Mouse (Mus musculus) splenic B cell, adult 2 months (primary cell): ENCODE results near the gene Lrrc31.
A peak's percentile ranks its signal among the peaks of the same experiment; 100 is the strongest.
"Not testable (repeated sequence)": the region's sequence is repeated elsewhere in the genome, so short reads cannot be mapped to it uniquely, and the experiment has no call there.

Source experiments
- DNase-seq: peaks from one replicate; pipeline ENCODE4 v3.0.0-alpha.2; 2011; ENCODE audit warnings: low read depth, low spot score
- H3K27me3 ChIP-seq: 2 replicates; pipeline ENCODE4 v1.6.1; 2012; ENCODE audit warnings: mild to moderate bottlenecking, low read length, moderate library complexity, mixed read lengths; ENCODE audit not compliant: control insufficient read depth, poor library complexity, insufficient read depth, severe bottlenecking
- H3K36me3 ChIP-seq: 2 replicates; pipeline ENCODE4 v1.6.1; 2012; ENCODE audit warnings: mild to moderate bottlenecking, low read length, moderate library complexity, mixed read lengths; ENCODE audit not compliant: control insufficient read depth, poor library complexity, insufficient read depth, severe bottlenecking

Lrrc31 gene

DNA sequence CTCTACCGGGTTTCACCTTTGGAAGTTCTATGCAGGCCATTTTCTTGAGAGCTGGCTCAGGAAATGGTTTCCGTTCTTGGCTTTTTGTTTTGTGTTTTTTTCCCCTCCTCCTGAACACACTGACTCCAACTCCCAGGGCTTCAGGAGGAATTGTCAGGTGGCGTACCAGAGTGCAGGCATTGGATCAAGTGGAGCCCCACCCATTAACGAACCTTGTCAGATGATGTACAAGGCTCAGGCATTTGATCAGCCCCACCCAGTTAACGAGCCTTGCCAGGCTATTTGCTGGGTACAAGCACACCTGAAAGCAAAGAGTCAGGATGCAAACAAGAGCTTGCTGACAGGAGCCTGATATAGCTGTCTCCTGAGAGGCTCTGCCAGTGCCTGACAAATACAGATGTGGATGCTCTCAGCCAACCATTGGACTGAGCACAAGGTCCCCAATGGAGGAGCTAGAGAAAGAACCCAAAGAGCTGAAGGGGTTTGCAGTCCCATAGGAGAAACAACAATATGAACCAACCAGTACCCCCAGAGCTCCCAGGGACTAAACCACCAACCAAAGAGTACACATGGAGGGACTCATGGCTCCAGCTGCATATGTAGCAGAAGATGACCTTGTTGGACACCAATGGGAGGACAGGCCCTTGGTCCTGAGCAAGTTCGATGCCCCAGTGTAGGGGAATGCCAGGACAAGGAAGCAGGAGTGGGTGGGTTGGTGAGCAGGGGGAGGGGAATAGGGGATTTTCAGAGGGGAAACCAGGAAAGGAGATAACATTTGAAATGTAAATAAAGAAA is at the start of gene Lrrc31:
Gene Lrrc31 (minus strand): TSS at position 133 of the 795 bp plus-strand sequence.
- not testable (repeated sequence) for H3K36me3 ChIP-seq, DNase-seq, H3K27me3 ChIP-seq

DNA sequence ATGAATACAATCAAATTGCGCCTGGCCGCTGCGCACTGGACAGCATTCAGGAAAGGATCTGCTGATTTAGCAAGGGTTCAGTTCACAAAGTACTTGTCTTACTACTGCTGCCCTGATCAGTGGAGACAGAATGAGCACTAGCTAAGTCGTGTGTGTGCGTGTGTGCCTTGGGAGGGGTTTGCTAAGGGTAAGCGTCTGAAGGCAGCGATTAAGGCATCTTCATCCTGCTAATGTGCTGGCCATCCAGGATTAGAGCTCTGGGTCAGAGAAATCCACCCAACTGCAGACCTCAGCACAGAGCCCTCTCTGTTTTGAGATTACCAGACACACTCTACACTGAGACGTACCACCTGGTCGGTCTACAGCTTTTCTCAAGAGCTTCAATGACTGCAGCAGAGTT is 48.7 kb upstream of the Lrrc31 start:
- H3K27me3 ChIP-seq = no peaks in the 10 kb centered on the region

DNA sequence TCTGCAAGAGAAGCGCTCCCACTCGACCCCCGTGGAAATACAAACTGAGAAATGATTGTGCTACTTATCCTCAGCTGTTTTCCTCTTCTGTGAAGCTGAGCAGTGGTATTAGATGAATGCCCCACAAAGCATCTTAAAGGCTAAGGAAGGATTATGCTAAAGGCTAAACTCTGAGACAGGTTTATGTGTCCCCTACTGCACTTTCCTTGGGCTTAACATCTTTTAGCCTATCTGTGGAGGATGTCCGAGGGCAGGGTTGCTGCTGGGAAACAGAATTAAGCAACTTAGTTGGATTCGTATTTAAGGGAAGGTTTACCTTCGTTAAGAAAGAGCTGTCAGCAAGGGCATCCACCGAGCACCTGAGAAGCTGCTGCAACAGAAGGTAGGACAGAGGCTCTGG is 46.4 kb upstream of the Lrrc31 start, which contains the start of gene Samd7:
Gene Samd7 (plus strand): TSS at position 288 of the 400 bp plus-strand sequence.
- H3K36me3 ChIP-seq = no peaks in the 10 kb centered on the region
- no peak for DNase-seq
- H3K27me3 ChIP-seq = no peaks in the 10 kb centered on the region

More for the DNA sequence above, 48.7 kb upstream of the Lrrc31 start:
- DNase-seq = no peak
- H3K36me3 ChIP-seq = no peaks in the 10 kb centered on the region

DNA sequence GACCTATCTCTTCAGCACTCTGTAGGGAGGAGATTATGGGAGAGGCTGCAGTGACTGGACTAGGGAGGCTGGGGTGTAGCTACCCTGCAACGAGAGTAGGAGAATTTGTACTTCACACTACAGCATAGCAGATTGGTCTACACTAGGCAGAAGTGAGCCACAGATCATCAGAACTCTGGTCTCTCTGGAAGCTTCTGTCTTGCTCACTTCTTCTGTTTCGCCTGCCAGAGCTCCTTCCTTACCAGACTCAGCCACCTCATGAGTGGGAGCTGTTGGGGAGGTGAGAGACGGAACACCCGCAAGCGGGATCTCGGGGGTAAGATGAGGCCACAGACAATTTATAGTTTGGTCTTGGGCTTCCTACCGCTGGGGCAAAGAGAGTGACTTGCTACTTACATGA is 43.2 kb upstream of the Lrrc31 start:
- no peak for DNase-seq
- Histone ChIP-seq H3K27me3 (no peaks in the 10 kb centered on the region), H3K36me3 (no peaks in the 10 kb centered on the region)

DNA sequence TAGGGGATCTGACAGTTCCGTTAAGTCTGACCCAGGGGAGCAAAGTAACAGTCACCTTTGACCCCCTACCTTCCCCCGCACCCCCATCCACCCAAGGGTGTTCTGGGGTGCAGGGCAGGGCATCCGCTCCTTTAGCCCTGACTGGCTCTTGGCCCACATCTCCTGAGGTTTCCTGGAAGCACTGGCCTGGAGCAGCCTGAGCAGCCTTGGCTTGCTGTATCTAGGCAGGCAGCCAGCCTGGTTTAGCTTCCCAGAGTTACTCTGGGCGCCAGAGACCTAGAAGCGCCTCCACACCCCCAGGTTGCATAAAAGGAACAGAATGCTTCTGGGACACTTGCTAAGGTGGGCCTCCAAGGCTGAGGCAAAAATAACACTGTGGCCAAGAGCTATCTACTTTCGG is 41.7 kb upstream of the Lrrc31 start:
- no peaks in the 10 kb centered on the region for H3K27me3 ChIP-seq
- no peaks in the 10 kb centered on the region for H3K36me3 ChIP-seq
- DNase-seq = no peak

DNA sequence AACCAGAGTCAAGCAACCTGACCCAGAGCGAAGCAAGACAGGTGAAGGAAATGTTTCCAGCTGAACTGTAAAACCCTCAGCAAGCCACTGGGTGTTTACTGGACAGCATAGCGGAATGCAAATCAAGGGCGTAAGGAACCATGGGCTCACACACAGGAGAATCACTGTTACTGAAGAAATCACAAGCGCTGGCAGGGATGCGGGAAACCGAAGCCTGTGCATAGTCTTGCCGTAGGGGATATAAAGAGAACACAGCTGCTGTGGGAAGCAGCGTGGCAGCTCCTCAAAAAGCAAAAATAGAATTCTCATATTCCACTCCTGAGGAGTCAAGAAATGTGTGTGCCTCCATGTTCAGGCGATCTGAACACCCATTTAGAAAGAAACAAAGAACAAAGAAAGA is 37.2 kb upstream of the Lrrc31 start:
- DNase-seq = no peak
- Histone ChIP-seq H3K27me3 (no peaks in the 10 kb centered on the region), H3K36me3 (no peaks in the 10 kb centered on the region)

DNA sequence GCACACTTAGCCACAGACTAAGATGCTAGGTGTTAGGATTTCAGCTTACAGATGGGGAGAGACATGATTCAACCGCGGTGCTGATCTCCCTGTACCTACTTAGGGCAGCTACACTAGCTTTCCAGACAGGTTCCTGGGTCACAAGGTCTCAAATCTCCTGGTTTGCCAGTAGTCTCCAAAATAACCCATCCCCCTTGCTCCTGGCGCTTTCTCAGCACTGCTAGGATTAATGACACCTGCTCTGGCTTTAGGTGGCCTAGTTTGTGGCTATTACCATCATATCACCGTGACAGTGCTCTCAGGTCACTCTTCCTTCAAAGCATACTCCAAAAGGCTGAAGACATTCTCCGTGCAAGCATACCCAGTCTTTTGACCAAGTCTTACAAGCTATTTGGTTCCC is 29.4 kb upstream of the Lrrc31 start:
- no peak for DNase-seq
- Histone ChIP-seq H3K36me3 (no peaks in the 10 kb centered on the region), H3K27me3 (no peaks in the 10 kb centered on the region)

DNA sequence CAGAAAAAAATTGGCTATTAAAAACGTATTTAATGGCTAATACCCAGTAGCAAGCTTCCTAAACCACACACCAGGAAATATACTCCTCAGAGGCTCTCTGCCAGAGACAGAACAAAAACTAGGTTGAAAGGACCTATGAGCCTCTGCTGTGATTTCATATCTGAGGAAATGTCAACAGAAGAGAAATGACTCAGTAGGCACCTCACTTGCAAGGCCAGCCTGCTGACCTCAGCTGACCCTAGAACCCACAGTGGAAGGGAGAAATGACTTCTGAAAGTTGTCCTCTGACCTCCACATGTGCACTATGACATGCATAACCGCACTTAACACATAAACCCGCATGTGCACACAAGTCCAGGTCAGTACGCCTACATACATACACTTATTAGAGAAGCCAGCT is 27.6 kb upstream of the Lrrc31 start:
- H3K36me3 ChIP-seq = no peaks in the 10 kb centered on the region
- DNase-seq = no peak
- no peaks in the 10 kb centered on the region for H3K27me3 ChIP-seq

DNA sequence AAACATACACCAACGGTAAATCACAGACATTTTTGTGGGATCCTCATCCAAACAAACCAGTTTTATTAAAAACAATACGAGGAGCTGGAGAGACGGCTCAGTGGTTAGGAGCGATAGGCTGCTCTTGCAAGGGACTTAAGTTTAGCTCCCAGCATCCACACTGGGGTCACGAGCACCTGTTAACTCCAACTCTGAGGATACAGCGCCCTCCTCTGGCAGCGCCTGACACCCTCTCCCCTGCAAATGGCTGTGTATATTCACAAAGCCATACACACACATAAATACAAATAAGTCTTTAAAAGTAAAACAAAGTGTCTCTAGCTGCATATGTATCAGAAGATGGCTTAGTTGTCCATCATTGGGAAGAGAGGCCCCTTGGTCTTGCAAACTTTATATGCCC is 25.9 kb upstream of the Lrrc31 start:
- DNase-seq = peak; percentile 18
- Histone ChIP-seq H3K36me3 (no peaks in the 10 kb centered on the region), H3K27me3 (no peaks in the 10 kb centered on the region)

DNA sequence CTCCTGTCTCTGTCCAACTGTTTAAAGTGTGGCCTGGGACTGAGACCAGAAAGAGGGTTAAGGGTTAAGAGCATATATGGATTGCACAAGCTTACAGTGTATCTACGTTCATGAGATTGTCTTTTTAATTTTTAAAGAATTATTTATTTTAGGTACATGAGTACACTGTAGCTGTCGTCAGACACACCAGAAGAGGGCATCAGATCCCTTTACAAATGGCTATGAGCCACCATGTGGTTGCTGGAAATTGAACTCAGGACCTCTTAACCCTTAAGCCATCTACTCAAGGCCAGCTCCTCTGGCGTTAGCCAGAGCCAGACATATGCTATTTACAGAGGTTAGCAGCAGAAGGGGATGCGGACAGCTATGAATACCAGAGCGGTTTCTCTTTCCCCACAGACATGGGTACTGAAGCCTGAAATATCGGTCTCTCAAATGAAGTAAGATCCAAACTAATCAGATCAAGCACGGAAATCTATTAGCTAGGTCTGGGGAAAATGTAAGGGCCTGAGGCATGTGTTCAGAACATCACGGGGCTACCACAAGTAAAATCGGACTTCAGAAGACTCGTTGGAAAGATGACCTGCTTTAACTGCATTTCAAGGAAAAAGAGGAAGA is 25.3 kb upstream of the Lrrc31 start:
- no peaks in the 10 kb centered on the region for H3K27me3 ChIP-seq
- no peaks in the 10 kb centered on the region for H3K36me3 ChIP-seq

DNA sequence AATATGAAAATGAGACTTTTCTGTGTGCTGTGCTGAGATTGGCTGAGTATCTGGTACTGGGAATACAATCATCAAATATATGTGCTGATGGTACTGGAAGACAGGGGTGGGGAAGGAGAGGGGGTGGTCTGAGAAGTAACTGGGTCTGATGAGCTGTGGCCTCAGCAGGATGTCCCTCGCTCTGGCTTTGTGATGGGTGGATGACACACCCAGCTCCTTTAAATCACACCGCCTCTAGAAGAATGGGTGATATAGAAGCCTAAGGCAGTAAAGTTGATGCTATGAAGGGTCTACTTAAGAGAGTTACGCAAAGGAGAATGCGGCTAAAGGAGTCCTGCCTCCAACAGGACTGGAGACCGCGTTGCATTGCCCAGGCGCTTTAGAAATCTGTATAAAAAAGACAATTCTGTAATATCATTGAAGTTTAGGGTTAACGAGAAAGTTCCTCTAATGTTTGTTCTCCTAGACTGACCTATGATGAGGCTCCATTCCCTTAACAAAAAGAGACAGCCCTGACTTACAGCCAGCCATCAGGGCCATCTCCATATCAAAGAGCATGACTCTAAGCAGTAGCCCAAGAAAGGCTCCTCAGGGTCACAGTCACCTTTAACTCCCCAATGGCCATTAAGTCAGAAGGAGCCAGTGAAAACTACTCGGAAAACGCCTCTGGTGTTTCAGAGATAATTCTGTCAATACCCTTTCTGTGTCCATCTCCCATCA is 24.6 kb upstream of the Lrrc31 start:
- DNase-seq = no peak
- H3K27me3 ChIP-seq = no peaks in the 10 kb centered on the region
- H3K36me3 ChIP-seq = no peaks in the 10 kb centered on the region

More for the DNA sequence above, 25.3 kb upstream of the Lrrc31 start:
- no peak for DNase-seq

DNA sequence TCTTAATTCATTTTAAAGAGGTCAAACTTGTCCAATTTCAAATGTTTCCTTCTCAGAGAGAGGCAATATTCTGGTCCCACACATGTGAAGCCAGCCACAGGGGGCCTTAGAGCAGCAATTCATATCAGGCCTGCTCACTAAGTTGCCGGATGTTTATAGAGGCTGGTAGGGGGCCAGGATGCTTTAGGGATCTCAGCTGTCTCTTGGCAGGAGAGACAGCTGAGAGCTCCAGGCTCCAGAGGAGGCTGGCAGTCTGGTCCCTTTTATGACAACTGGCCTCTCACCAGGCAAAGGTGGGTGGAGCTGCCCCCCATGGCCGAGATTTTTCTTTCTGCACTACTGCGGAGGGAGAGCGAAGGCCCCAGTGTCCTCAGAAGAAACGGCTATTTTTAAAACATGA is 23.5 kb upstream of the Lrrc31 start:
- no peak for DNase-seq
- no peaks in the 10 kb centered on the region for H3K27me3 ChIP-seq
- H3K36me3 ChIP-seq = no peaks in the 10 kb centered on the region

DNA sequence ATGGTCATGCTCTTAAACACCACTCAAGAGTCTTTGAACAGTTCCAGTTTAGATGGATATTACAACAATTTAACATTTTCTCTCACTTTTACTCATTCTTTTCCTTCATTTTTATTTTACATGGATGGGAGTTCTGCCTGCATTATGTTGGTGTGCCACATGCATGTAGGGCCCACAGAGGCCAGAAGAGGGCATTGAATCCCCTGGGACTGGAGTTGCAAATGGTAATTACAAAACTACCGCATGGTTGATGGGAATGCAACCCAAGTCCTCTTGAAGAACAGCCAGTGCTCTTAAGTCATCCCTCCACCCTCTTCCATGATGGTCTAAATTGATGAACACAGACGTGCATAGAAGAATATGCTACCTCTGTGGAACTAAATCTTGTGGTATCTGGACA is 22.8 kb upstream of the Lrrc31 start:
- H3K27me3 ChIP-seq = no peaks in the 10 kb centered on the region
- no peaks in the 10 kb centered on the region for H3K36me3 ChIP-seq
- DNase-seq = no peak

DNA sequence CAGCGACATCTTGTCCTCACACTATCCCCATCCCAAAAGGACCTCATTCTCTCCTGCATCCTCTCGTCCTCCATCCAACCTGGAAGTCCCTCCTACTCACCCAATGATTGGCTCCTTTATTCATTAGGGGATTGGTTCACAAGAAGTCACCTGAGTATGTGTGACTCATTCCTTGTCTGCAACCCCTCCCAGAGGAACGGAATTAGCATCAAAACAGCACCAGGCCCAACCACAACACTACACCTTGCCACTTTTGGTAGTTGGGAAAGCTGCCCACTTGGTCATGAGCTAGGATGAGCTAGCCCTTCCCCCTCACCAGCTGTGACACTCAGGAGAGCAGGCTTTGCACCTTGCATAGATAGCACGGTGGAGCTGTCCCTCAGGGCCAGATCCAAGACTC is 22.4 kb upstream of the Lrrc31 start:
- no peaks in the 10 kb centered on the region for H3K36me3 ChIP-seq
- no peak for DNase-seq
- H3K27me3 ChIP-seq = no peaks in the 10 kb centered on the region

DNA sequence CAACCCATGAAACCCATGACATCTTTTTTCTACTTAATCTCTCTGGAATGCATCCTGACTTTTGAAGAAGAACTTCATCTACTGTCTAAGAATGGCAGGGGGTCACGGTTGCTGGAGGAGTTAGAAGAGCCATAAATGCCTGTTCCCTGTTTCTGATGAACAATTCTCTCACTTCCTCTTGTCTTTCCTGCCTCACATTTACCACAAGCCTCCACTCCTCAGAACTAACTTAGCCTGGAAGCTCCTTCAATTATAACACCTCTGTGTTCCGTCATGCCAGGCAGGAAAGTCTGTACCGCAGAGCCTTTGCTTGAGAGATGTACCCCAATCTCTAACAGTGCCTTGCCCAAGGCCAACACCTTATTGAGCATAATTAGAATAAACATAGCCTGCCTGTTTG is 19.0 kb upstream of the Lrrc31 start:
- Histone ChIP-seq H3K27me3 (no peaks in the 10 kb centered on the region), H3K36me3 (no peaks in the 10 kb centered on the region)
- no peak for DNase-seq
